Mouse (Mus musculus) kidney, adult 9 months (tissue): ENCODE measurements at regions not wholly inside any gene's neighbourhood (a gene's known extent, or its start where the extent isn't known, plus 50 kb on each side); places are given as distances from the start of the nearest gene placed in this dataset.

ENCODE experiments used
- DNase-seq: peaks from one replicate; pipeline ENCODE4 v3.0.0; 2022

DNA sequence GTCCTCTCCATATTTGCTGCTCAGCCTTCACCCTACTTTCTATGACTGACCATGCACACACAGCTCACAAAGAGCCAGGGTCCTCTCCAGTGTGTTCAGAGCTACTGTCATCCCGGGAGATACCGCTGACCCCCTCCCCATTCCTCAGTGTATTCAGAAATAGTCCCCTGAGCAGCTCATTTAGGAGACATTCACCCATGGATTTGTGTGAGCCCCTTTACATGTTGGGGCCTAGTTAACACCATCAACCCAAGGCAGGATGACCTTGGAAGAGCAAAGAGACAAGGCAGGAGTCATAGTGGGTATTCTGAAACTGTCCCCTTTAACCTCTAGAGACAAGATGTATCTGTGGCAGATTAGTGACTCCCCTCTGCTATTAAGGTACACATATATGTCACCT is 139.1 kb downstream of the Tomm20 start:
- no peak for DNase-seq

GRCm38 (mm10) chr8:126806181-126806560 is 139.5 kb downstream of the Tomm20 start:
- DNase-seq: peak; percentile 74

GRCm38 (mm10) chr8:126805365-126806180 is 140.1 kb downstream of the Tomm20 start:
- DNase-seq: peak; percentile 83

DNA sequence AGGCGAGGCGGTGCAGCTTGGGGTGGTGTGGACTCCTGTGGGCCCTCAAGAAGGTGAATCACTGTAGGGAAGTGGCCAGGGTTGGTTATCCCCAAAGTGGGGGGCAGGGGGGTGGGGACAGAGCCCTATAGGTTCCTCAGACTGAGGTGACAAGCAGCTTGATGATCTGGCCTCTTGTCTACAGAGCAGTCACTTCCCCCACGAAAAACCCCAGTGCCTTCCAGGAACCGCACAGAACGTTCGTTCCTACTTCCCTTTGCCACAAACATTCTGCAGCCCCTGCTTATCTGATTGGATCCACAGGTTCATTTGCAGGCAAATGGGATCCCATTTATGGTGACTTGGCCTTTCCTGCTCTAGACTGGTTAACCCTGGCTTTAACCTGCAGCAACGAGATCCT is 141.5 kb downstream of the Tomm20 start:
- peak; percentile 46 for DNase-seq

GRCm38 (mm10) chr8:126802641-126803040 is 143.0 kb downstream of the Tomm20 start:
- DNase-seq: no peak

DNA sequence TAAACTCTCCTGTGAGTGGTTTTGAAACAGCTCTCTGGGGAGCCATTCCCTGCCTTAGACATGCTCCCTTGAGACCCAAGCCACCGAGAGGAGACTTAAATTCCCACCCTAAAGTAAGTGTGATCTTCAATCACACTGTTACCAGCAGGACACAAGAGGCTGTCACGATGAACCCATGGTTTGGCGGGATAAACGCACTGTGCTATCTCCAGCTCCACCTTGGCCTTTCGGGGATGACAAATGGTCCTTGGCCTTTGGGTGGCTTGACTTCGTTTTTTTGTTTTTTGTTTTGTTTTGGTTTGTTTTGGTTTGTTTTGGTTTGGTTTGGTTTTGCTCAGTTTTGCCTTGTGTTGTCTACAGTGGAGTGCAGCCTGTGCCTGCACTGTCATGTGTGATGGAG is 144.7 kb downstream of the Tomm20 start:
- DNase-seq: no peak

DNA sequence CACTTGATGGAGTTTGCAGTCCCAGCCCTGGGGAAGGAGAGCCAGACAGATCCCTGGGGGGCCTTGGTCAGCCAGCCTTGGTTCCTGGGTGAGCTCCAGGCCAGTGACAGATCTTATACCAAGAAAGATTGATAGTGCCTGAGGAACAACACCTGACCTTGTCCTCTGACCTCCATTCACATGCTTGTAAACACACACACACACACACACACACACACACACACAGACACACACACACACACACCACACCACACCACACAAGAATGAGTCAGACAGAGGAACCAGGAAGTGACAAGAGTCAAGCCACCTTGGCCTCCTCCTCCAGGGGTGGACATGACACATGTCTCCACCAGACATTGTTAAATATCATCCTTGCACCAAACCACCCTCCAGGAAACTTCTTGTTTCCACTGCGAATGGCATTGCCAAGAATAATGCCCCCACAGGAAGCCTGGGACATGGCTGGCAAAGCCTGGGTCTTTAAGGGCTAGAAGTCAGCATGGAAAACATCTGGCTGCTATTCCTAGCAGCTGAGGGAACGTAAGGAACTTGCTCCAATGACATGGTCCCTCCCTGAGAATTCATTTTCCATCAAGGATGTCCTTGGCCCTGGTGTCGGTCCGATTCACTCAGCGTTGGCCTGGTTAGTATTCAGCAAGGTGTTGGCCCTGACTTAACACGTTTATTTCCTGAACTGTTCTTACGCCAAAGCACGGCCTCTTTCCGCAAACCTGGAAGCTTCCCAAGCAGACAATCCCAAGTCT is 147.9 kb downstream of the Tomm20 start:
- DNase-seq: no peak

- DNase-seq: peak; percentile 49
Observed at GRCm38 (mm10) chr8:126793657-126794056, 152.0 kb downstream of the Tomm20 start.

- no peak for DNase-seq
Observed at GRCm38 (mm10) chr8:126791069-126791468, 154.6 kb downstream of the Tomm20 start.

- no peak for DNase-seq
Observed at GRCm38 (mm10) chr8:126790214-126790613, 155.4 kb downstream of the Tomm20 start.

GRCm38 (mm10) chr8:126789076-126789475 is 156.6 kb downstream of the Tomm20 start:
- no peak for DNase-seq

DNA sequence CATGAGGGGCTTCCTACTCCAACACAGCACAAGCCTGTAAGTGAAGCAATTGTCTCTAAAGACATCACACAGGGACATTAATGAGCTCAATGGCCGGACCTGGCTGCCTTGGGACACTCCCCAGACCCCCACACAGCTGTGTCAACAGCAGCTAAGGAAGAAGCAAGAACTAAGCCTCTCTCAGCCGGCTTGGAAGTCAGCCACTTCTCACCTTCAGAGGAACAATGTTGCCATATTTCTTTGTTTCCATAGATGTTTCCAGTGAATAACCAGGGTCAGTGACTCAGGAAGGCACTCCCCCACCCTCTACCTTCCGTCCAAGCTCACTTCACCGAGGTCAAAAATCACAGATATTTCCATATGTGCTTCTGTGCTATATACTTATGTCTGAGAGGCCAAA is 157.0 kb downstream of the Tomm20 start:
- no peak for DNase-seq

DNA sequence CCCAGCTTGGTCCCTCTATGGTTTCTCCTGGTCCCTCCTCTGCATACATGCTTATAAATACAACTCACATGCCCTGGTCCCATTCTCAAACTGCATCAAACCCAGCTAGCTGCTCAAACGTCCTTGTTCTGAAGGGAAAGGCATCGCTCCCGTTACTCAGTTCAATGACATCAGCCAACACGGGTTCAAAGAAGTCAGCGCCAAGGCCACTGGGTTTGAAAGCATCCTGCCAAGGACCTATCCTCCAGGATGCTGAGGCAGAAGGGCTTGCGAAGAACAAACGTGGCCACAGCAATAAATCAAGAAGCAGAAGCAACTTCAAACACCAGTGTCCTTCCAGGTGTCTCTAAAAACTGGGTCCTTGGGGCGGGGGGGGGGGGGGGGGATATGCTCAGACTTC is 158.2 kb downstream of the Tomm20 start:
- no peak for DNase-seq

DNA sequence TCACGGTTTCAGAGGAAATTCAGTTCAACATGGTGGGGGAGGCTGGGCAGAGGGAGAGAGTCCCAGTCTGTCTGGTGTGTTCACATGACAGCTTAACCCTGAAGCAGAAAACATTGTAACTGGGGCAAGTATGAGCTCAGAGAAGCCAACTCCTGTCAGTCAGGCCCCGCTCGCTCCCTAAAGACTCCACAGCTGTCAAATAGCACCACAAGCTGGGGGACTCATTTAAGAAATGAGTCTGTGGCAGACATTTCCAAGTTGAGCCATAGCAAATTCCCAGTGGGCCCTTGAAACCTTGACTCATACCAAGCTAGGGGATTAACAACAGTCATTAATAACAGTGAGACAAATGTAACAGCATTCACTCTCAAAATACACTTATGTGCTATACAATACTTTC is 160.4 kb downstream of the Tomm20 start:
- no peak for DNase-seq

- no peak for DNase-seq
Observed at GRCm38 (mm10) chr8:126784604-126785003, 161.0 kb downstream of the Tomm20 start.

DNA sequence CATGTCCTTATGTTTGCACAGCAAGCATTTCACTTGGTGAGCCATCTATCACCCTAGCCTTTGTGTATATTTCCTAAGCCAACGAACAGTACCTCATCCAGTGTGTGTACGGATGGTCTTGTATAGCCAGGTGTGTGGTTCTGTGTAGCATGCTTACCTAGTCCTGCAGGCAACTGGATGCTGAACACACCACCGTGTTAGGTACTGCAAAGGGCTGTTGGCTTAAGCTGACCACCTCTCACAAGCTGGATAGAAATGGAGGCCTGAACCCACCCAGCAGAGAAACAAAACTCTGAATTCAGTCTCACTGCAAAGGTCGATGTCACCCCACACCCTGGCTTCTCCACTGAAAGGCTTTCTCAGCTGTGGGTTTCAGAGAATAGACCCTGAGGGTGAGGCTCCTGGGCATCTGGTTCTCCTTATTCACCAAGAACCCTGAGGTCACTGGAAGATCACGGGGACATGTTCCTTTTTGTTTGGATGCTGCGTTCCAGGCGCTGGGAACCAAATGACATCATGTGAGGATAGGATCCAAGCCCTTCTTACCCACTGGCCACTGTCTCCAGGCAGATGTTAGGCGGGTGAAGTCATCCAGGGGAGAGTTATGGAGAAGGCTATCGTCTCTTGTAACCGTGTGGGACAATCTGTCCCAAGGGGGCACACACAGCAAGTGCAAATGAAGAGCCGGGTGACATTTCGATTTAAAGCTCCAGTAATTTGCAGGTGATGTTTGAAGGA is 161.8 kb downstream of the Tomm20 start:
- no peak for DNase-seq

- no peak for DNase-seq
Observed at GRCm38 (mm10) chr8:126778673-126779072, 167.0 kb downstream of the Tomm20 start.

- DNase-seq: no peak
Observed at GRCm38 (mm10) chr8:126778131-126778530, 167.5 kb downstream of the Tomm20 start.

DNA sequence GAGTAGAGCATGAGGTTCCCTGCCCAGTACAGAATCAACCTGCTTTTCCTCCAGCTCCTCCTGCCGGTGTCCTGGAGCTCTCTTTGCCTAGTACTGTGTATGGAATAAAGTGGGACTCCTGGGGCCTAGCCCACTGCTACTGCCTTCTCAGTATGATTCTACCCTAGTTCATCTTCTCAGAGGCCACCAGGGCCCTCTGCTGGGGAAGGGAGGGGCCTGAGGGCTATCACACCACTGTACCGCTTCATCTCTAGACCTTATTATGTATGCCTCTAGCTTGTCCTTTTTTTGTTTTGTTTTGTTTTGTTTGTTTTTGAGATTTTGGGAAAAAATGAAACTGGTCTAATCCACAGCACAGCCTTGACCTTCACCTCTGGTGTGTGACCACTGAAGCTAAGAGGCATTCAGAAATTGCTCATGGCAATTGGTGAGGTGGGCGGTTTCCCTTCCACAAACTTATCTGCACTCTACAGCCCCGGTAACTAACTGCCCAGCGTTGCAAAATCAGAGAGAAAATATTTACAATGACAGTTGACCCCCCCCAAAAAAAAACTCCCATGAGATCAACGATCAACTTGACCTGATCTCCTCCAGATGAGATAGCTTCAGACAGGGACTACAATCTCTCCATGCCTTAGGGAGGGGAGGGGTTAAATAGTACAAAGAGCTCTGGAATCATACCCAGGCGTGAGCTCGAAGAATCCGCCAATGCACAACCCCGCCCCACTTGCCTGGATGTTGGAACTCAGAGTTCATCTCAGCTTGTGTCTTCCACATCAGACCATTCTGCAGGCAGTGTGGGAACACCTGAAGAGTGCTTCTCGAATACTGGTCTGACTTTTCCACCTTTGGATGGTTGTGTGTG is 168.8 kb downstream of the Tomm20 start:
- no peak for DNase-seq

DNA sequence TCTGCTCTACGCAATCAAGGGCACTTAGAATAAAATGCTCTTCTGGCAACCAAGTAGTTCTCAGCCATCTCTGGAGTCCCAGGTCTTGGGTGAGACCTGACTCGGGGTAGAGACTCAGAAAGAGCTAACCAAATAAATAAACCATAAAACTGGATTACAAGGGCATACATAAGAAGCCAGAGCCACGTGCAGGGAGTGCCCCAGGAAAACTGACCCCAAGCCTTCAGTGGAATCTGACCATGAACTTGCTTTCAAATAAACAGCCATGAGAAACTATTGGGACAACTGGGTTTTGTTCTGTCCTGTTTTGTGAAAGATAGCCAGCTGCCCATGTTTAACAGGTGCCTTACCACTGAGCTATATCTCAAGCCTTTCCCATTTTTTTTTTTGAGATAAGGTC is 170.3 kb downstream of the Tomm20 start:
- no peak for DNase-seq

DNA sequence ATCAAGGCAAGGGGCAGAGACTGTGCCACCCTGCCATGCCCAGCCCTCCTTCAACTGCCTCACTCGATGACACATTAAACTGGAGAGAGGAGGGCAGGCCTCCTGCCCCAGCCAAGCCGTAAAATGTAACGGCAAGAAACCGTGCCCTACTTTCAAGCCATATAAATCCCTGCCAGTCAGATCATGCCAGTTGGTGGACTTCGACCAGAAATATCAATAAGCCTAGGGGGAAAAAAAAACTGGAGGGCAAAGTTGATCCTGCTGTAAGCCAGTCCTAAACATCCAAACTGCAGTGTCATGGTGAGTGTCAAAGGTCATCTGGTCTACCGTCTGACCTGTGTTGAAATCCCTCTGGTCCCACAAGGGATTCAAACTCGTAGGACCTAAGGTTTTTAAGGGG is 170.8 kb downstream of the Tomm20 start:
- peak; percentile 90 for DNase-seq

GRCm38 (mm10) chr8:126772748-126773147 is 172.9 kb downstream of the Tomm20 start:
- peak; percentile 31 for DNase-seq

- DNase-seq: no peak
Observed at GRCm38 (mm10) chr8:126772194-126772593, 173.4 kb downstream of the Tomm20 start.
